Mouse (Mus musculus) forebrain, embryonic 14.5 days (tissue): ENCODE data around the gene Cdrt4. TPM values are rescaled to one million over a fixed set of nuclear protein-coding genes. Genes with fewer than 3 reads are reported as not detected.

Experiments
- ATAC-seq: fragments of 200-750 bp; cut with Nextera tagmentation; 2 replicates; pipeline ENCODE4 v1.8.0; 2017; ENCODE audit warnings: mild to moderate bottlenecking, moderate library complexity
- DNase-seq: peaks from one replicate; pipeline ENCODE4 v3.0.0-alpha.2; 2015; ENCODE audit warnings: low spot score
- H3K27ac ChIP-seq: fragments of 300-500 bp; sonication (generic); 2 replicates; pipeline ENCODE4 v1.5.1; 2014; ENCODE audit warnings: low read depth, mild to moderate bottlenecking, control low read depth, low read length, moderate library complexity
- H3K27me3 ChIP-seq: fragments of 300-500 bp; sonication (generic); replicated peaks from 2 replicates; pipeline ENCODE4 v1.6.1; 2014; ENCODE audit warnings: low read length, control low read depth, mixed read lengths; ENCODE audit not compliant: control insufficient read depth, insufficient read depth
- H3K36me3 ChIP-seq: fragments of 300-500 bp; sonication (generic); 2 replicates; pipeline ENCODE4 v1.6.1; 2014; ENCODE audit warnings: low read length, control low read depth; ENCODE audit not compliant: control insufficient read depth, insufficient read depth
- H3K4me1 ChIP-seq: fragments of 300-500 bp; sonication (generic); 2 replicates; pipeline ENCODE4 v1.6.1; 2014; ENCODE audit warnings: antibody characterized with exemption, low read length, control low read depth; ENCODE audit not compliant: control insufficient read depth, insufficient read depth
- H3K4me2 ChIP-seq: fragments of 300-500 bp; sonication (generic); 2 replicates; pipeline ENCODE4 v1.6.1; 2014; ENCODE audit warnings: mild to moderate bottlenecking, control low read depth, low read length
- H3K4me3 ChIP-seq: fragments of 300-500 bp; sonication (generic); 2 replicates; pipeline ENCODE4 v1.5.1; 2014; ENCODE audit warnings: low read depth, low read length, control low read depth
- H3K9ac ChIP-seq: fragments of 300-500 bp; sonication (generic); 2 replicates; pipeline ENCODE4 v1.6.1; 2014; ENCODE audit warnings: mild to moderate bottlenecking, low read length, control low read depth, moderate library complexity
- H3K9me3 ChIP-seq: fragments of 300-500 bp; sonication (generic); replicated peaks from 2 replicates; pipeline ENCODE4 v1.6.1; 2016; ENCODE audit warnings: low read length, control low read depth, mixed read lengths; ENCODE audit not compliant: control insufficient read depth
- WGBS: fragments of 180-500 bp; shearing (Covaris S2); extraction: QIAGEN DNeasy Blood & Tissue Kit; methylation state at CpG from one replicate; pipeline ENCODE4 v1.1.7; 2014; 5-methylcytosine and 5-hydroxymethylcytosine counted together
- polyA plus RNA-seq: library from polyadenylated mRNA; unstranded; fragments of >200 nt; fragmentation: Nextera tagmentation; extraction: Ambion mirVana; gene quantifications from 2 replicates; pipeline ENCODE4 v1.2.1, GENCODE M21; 2014

The Cdrt4 gene
- polyA plus RNA-seq, 1 experiment from 2014 or later = not detected

DNA sequence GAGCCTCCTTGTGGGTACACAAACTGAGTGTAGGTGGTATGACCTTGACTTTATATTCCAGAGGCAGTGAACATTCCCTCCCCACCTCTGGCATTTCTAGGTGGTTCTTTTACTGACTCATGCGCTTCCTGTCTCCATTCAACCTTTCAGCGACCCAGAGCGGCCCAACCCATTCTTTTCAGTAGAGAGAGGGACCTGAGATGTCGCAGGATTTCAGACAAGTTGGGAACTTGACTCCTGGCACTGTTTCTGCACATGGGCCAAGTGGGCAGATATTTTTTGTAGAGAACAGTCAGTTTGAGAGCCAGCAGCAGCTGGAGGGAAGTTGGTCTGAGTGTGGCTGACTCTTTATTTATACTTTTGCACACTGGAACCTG is 45.5 kb downstream of the Cdrt4 start:
- H3K4me3 ChIP-seq = no peak overlapping the region
- 87% methylated on average over 4 of the region's 4 CpGs for WGBS
- H3K4me1 ChIP-seq = no peaks in the 10 kb centered on the region; the same call in 1 of the 2 replicates
- ATAC-seq (no peak), DNase-seq (no peak)
- H3K36me3 ChIP-seq = no peaks in the 10 kb centered on the region
- no peak overlapping the region for H3K27ac ChIP-seq
- no peak overlapping the region for H3K9ac ChIP-seq
- no peaks in the 10 kb centered on the region for H3K27me3 ChIP-seq
- no peaks in the 10 kb centered on the region for H3K9me3 ChIP-seq
- H3K4me2 ChIP-seq = no peak overlapping the region

DNA sequence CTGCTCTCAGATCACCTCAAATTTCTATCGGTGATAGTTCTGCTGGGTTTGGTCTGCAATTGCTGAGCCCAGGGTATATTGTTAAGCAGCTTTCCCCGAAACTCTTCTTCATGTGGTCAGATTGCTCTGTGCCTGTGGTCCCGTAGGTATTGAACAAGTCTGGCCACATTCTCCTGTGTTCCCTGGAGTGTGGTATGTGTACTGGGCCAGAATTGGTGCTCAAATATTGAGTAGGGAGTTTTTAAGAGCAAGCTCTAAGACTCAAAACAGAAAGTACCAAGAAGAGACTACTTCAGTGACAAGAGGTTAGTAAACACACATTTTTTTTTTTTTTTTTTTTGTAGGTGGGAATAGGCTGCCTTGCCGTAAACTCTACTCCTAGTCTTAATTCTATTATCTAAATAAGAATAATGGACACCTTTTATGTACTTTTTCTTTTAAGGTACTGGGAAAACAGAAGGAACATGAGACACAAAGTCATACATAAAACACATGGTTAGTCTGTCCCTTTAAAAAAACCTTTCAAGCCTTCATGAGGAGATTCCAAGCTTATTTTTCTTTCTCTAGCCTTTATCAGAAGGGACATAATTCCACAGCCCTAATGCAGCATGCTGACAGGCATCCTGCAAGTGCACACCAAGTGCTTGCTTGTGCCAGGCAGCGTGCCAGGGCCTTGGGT is 46.2 kb downstream of the Cdrt4 start:
- no peak overlapping the region for H3K9ac ChIP-seq
- H3K9me3 ChIP-seq = no peaks in the 10 kb centered on the region
- H3K4me1 ChIP-seq = no peaks in the 10 kb centered on the region; the same call in 1 of the 2 replicates
- ATAC-seq = no peak
- H3K4me3 ChIP-seq = no peak overlapping the region
- whole genome bisulfite sequencing = 84% methylated on average over 5 of the region's 5 CpGs
- H3K4me2 ChIP-seq = no peak overlapping the region
- no peak for DNase-seq
- no peaks in the 10 kb centered on the region for H3K27me3 ChIP-seq
- no peaks in the 10 kb centered on the region for H3K36me3 ChIP-seq
- no peak overlapping the region for H3K27ac ChIP-seq

DNA sequence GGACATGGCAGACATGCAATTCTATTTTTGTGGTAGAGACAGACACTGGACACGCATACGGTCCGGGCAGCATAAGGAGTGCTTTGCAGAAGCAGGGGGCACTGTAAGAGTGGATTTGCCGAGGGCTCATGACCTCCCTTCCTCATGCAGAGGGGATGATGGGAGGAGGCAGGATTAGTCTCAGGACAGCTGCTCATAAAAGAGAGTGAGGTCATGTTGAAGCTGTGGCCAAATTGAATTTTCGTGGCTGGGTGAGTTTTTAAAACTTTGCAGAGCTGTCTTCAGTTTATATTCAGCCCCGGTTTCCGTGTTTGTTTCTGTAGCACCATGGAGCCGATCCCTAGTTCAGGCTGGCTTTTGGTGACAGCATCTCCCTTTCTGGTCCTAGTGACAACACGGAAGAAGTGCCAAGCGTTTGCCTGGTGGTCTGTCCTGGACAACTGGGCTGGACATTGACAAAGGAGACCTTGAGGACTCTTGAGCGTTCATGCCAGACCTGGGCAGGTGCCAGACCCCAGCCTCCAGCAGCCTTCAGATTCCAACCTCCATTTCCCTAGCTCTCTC is 46.8 kb downstream of the Cdrt4 start:
- no peaks in the 10 kb centered on the region; the same call in 1 of the 2 replicates for H3K4me1 ChIP-seq
- DNase-seq = peak; percentile 76
- H3K27me3 ChIP-seq = no peaks in the 10 kb centered on the region
- no peak overlapping the region for H3K9ac ChIP-seq
- H3K27ac ChIP-seq = no peak overlapping the region
- H3K4me3 ChIP-seq = no peak overlapping the region
- H3K9me3 ChIP-seq = no peaks in the 10 kb centered on the region
- WGBS = 18% methylated on average over 11 of the region's 11 CpGs
- no peaks in the 10 kb centered on the region for H3K36me3 ChIP-seq
- H3K4me2 ChIP-seq = no peak overlapping the region
- ATAC-seq = peak; percentile 89

DNA sequence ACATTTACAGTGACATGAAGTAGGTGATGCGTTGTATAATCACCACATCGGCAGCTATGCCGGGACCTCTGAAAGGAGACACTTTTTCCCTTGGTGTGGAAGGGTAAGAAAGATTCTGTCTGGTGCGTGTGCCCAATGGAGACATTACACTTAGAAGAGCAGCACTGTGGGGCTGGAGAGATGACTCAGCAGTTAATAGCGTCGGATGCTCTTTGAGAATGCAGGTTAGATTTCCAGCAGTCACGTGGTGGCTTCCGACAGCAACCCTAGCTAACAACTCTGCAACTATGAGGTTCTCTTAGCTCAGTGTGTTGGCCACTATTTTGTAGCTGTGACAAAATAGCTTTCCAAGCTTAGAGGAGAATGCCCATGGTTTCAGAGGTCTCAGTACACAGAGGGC is 49.1 kb downstream of the Cdrt4 start:
- Histone ChIP-seq H3K27me3 (no peaks in the 10 kb centered on the region), H3K9ac (no peak overlapping the region), H3K4me2 (no peak overlapping the region), H3K9me3 (no peaks in the 10 kb centered on the region), H3K4me3 (no peak overlapping the region), H3K27ac (no peak overlapping the region), H3K4me1 (no peaks in the 10 kb centered on the region; the same call in 1 of the 2 replicates), H3K36me3 (no peaks in the 10 kb centered on the region)
- ATAC-seq = no peak
- DNase-seq = no peak
- WGBS = 95% methylated on average over 8 of the region's 8 CpGs

DNA sequence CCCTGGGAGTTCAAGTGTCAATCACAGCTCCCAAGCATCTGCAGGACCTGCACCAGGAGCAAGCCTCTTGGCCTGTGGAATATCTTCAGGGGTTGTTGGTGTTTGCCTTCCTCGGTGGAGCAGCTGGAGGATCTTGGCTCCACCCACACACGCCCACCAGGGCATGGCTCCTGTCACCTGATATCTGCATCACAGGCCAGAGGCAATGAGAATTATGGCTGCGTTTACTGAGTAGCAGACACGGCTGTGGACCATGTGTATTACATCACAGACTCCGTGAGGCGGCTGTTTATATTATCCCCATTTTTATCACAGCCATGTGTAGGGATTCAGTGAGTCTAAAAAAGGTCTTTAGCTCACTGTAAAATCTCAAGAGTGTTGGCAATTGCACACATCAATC is 53.6 kb downstream of the Cdrt4 start:
- Histone ChIP-seq H3K27ac (no peak overlapping the region), H3K36me3 (no peaks in the 10 kb centered on the region), H3K9me3 (no peaks in the 10 kb centered on the region), H3K4me1 (no peaks in the 10 kb centered on the region), H3K4me3 (no peak overlapping the region), H3K27me3 (no peaks in the 10 kb centered on the region), H3K9ac (no peak overlapping the region), H3K4me2 (no peak overlapping the region)
- DNase-seq = no peak
- ATAC-seq = no peak
- 77% methylated on average over 6 of the region's 6 CpGs for WGBS

DNA sequence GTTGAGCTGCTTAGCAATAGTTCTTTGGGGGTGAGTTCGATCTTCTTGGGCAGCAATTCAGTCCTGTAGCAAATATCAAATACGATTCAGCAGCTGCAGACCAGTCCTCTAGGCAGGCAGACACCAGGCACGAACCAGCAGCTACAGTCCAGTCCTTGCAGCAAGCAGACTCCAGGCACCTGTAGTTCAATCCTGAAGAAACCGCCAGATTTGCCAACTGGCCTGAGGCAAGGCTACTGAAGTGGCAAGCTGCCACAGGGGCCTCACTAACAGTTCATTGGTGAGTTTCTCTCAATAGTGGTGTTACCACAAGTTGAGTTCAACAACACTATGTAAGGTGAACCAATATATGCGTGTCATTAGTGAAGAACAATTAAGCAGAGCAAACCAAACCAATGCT is 56.4 kb downstream of the Cdrt4 start:
- Histone ChIP-seq H3K27ac (no peak overlapping the region), H3K9ac (no peak overlapping the region), H3K4me2 (no peak overlapping the region), H3K36me3 (no peaks in the 10 kb centered on the region), H3K27me3 (no peaks in the 10 kb centered on the region), H3K9me3 (no peaks in the 10 kb centered on the region), H3K4me3 (no peak overlapping the region), H3K4me1 (no peaks in the 10 kb centered on the region)
- ATAC-seq (no peak), DNase-seq (no peak)
- WGBS = 86% methylated on average over 5 of the region's 5 CpGs

DNA sequence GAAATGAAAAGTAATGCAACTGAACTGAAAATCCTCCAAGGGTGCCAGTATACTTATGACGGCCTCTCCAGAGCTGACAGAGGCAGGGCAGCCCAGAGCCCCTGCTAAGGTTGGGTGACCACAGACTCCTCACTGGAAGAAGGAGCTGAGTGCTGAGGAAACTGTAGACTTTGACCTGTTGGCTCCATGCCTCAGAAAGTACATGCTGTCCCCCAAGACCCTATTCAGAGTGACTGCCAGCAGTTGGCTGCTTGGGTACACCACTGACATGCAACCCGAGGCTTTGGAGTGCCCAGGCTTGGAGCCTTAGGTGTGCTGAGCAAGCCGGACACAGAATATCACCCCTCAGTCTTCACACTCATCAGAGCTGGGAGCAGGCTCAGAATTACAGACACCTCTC is 57.0 kb downstream of the Cdrt4 start:
- no peak for DNase-seq
- H3K9ac ChIP-seq = no peak overlapping the region
- WGBS = 78% methylated on average over 3 of the region's 3 CpGs

DNA sequence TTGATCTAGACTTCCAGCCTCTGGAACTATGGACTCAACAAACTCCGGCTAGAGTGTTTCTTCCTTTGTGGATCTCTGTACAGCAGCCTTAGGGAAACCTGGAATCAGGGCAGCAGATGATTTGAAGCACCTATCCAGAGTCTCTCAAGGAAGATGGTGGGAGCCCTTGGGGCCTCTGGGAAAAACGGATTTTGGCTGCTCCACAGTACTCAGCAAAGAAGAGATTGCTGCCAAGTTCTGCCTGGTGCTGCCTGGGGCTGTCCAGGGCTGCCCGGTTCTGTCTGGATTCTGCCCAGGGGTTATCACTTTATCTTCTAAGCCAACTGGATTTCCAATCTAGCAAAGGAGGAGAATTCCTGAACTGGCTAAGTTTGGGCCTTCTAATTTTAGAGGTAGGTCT is 58.8 kb downstream of the Cdrt4 start:
- no peak overlapping the region for H3K27ac ChIP-seq
- 65% methylated on average over 3 of the region's 3 CpGs for WGBS
- no peaks in the 10 kb centered on the region for H3K4me1 ChIP-seq
- ATAC-seq (no peak), DNase-seq (no peak)
- H3K4me2 ChIP-seq = no peak overlapping the region
- H3K4me3 ChIP-seq = no peak overlapping the region
- no peaks in the 10 kb centered on the region for H3K27me3 ChIP-seq
- H3K36me3 ChIP-seq = no peaks in the 10 kb centered on the region
- no peak overlapping the region for H3K9ac ChIP-seq
- no peaks in the 10 kb centered on the region for H3K9me3 ChIP-seq

More for the DNA sequence above, 57.0 kb downstream of the Cdrt4 start:
- Histone ChIP-seq H3K4me3 (no peak overlapping the region), H3K36me3 (no peaks in the 10 kb centered on the region), H3K27ac (no peak overlapping the region), H3K4me2 (no peak overlapping the region), H3K27me3 (no peaks in the 10 kb centered on the region), H3K9me3 (no peaks in the 10 kb centered on the region), H3K4me1 (no peaks in the 10 kb centered on the region)
- no peak for ATAC-seq

DNA sequence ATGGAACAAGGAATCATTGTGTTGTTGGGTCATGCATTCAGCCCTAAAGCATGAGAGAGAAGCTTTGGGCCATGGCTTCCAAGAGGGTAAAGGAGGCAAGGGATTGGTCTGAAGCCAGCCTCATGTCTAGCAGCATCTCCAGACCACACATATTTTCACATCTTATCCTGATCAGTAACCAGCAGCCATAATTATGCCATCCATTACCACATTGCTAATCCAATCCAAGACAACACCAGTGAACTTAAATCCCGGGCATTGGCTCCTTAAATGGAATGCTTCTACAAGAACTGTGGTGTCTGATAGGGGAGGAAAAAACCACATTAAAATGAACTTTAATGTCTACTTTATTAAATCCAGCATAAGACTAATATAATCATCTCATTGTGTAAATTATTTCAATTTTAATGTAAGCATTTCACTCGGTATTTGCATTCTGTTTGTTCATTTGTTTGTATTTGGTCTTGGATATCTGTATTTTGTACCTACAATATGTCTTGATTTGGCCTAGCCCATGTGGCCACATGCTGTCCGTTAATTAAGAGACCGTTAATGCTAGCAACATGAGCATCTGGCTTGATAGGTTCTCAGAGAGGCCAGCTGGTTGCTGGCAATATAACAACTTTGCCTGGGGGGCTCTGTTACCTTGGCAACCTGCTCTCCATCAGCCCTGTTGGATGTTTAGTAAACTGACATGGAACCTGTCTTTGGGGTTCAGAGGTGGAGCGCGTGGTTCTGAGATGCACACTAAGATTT is 66.5 kb downstream of the Cdrt4 start:
- ATAC-seq (peak; percentile 68; the same call in 1 of the 2 replicates), DNase-seq (peak; percentile 71)
- Histone ChIP-seq H3K27ac (peak overlapping the region; percentile 39; the same call in 1 of the 2 replicates), H3K9ac (no peak overlapping the region), H3K4me1 (peaks cover 5% of the 10 kb centered on the region; the same call in 1 of the 2 replicates), H3K27me3 (no peaks in the 10 kb centered on the region), H3K4me2 (no peak overlapping the region), H3K4me3 (no peak overlapping the region), H3K9me3 (no peaks in the 10 kb centered on the region), H3K36me3 (no peaks in the 10 kb centered on the region)
- WGBS = 53% methylated on average over 6 of the region's 6 CpGs
